Mouse (Mus musculus): ENCODE data around the gene Gm21852.
"Not testable (repeated sequence)": the region's sequence is repeated elsewhere in the genome, so short reads cannot be mapped to it uniquely, and the experiment has no call there.

The Gm21852 gene

DNA sequence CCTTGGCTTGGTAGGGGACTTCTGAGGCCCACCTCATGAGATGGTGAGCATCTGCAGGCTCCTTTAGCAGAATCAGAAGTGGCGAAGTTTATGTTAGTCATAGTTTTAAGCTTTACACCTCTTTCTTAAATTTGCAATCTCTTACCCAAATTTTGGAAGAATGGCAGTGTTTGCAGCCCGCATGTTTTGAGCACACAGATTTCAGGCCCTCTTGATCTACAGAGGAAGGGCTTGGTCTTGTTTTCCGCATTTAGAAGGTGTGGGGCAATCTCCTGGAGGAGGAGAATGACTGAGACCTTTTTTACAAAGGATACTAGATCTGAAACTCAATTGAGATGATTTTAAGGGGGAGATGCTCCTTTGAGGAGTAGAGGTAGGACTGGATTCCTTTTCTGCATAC, at the start of gene Gm21852:
Gene Gm21852, minus strand, starts transcription at position 101 of the 400 bp plus-strand sequence.
- not testable (repeated sequence) for DNase-seq (ENCODE audit: low spot score in 2 of 2)
